Mouse (Mus musculus): ENCODE data around the gene Prdm16. TPM values are rescaled to one million over a fixed set of nuclear protein-coding genes. Genes with fewer than 3 reads are reported as not detected.

Gene Prdm16
- polyA plus RNA-seq, 1 experiment from 2014 or later = 115 TPM

DNA sequence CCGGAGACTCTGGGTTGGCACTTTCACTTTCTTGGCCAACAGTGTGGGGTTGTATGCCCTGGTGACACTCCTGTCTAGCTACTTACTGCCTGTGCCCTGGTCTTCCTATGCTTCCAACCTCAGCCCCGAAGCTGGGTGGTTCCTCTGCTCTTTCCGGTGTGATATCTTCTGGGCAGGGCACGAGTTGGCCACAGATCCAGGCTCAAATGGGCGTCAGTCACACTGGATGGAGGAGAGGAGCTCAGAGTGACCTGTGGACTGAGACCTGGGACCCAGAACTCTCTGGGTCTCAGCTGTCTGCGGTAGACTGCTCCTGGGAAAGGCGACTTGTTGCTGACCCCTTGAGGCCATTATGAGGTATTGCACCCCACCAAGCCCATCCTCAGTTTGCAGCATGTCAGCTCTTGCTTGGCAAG is 335.2 kb downstream of the Prdm16 start, which contains the start of gene Arhgef16:
Gene Arhgef16, minus strand, starts transcription at position 211 of the 416 bp plus-strand sequence.
- WGBS = 21% methylated on average over 7 of the region's 7 CpGs
- H3K9ac ChIP-seq (replicated peaks) = 0 out of 2 replicates have a peak within 1 kb of the TSS, but pooled peaks have one; percentile 12
- no peak within 1 kb of the TSS for H3K4me3 ChIP-seq (replicated peaks)
- no peak for ATAC-seq (ENCODE audit: insufficient number of reproducible peaks, insufficient read depth, low FRiP score, low TSS enrichment, low read depth)
- H3K4me1 ChIP-seq (replicated peaks) = peaks cover 24% of the 10 kb centered on the region
- no peaks in the 10 kb centered on the region for H3K9me3 ChIP-seq
- no peak within 1 kb of the TSS for H3K27ac ChIP-seq
- H3K4me2 ChIP-seq = no peak within 1 kb of the TSS
- peaks cover 47% of the 10 kb centered on the region for H3K27me3 ChIP-seq
- no peaks in the 10 kb centered on the region for H3K36me3 ChIP-seq

DNA sequence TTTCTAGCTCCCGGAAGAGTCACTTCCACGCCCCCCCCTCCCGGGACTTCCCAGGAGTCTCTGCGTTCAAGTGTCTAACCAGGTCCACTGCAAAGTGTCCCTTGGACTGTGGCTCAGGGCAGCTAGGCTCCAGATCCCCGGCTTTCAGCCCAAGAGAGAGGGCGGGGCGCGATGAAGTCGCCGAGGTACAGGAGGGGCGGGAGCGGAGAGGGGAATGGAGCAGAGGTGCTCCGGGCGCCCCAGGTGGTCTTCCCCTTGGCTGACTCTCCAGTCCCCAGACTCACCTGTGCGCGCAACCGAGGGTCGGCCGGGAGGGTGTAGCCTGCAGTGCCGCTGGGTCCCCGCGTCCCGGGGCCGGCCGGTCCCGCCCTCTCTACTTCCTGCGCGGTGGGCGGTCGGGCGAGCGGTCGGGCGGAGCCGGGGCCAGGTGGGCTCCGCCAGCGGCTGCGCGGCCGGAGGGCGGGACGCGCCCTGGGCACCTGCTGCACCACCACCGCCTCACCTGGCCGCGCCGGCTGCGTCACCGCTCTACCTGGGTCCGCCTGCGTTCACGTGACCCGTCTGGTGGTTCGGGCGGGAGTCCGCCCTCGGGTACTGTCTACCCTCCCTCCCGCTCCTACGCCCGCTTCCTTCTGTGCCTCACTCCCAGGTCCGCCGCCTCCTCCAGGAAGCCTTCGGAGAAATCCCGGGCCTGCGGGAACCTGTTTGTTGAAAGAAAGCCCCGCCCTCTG is 337.0 kb downstream of the Prdm16 start:
- peak overlapping the region; percentile 96 for H3K4me2 ChIP-seq
- WGBS = under 1% methylated on average over 65 of the region's 66 CpGs
- H3K4me1 ChIP-seq (replicated peaks) = peaks cover 24% of the 10 kb centered on the region
- H3K9ac ChIP-seq (replicated peaks) = peak overlapping the region; percentile 55
- H3K9me3 ChIP-seq = no peaks in the 10 kb centered on the region
- ATAC-seq (ENCODE audit: insufficient number of reproducible peaks, insufficient read depth, low FRiP score, low TSS enrichment, low read depth) = peak; percentile 57
- H3K27me3 ChIP-seq = peaks cover 47% of the 10 kb centered on the region
- peak overlapping the region; percentile 58 for H3K4me3 ChIP-seq (replicated peaks)
- no peaks in the 10 kb centered on the region for H3K36me3 ChIP-seq
- H3K27ac ChIP-seq = no peak overlapping the region

DNA sequence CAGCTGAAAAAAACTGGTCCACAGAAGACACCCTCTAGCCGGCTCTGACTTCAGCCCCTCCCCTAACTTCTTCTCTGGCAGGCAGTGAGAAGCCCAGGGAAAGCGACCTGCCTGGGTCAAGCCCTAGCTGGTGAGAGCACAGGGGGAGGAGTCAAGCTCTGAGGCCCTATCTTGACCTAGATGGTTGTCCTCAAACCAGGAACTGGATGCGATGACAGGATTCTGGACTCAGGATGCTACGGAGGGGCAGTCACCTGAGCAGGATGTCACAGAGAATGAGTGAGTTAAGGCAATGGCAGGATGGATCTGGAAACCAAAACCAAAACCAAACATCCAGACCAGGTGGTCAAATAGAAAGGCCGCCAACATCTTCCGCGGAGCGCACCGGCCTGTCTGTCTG is 338.9 kb downstream of the Prdm16 start:
- peaks cover 46% of the 10 kb centered on the region for H3K27me3 ChIP-seq
- H3K4me2 ChIP-seq = no peak overlapping the region
- H3K36me3 ChIP-seq = no peaks in the 10 kb centered on the region
- no peaks in the 10 kb centered on the region for H3K9me3 ChIP-seq
- peaks cover 44% of the 10 kb centered on the region for H3K4me1 ChIP-seq (replicated peaks)
- H3K27ac ChIP-seq = no peak overlapping the region
- ATAC-seq (ENCODE audit: insufficient number of reproducible peaks, insufficient read depth, low FRiP score, low TSS enrichment, low read depth) = no peak
- no peak overlapping the region for H3K4me3 ChIP-seq (replicated peaks)
- no peak overlapping the region for H3K9ac ChIP-seq (replicated peaks)
- WGBS = 34% methylated on average over 9 of the region's 9 CpGs

DNA sequence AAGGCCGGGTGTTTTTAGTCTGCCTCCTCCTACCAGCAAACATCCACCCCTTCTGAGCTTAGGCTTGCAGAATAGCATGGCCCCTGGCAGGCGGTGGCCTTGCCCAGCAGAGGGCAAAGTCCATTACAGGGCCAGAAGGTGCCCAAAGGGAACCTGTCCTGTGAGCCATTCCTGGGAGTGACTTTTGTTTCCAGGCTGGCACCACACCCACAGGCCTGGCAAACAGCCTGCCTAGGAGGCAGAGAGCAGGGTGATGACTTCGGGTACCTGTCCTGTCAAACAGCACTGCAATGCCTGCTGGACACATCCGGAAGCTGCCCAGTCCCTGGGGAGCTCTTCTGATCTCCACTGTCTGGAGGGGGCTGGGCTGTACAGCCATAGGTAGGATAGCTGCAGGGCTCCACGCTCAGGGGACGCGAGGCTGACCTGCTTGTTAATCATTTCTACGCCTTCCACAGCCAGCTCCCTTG is 342.4 kb downstream of the Prdm16 start:
- WGBS = 19% methylated on average over 8 of the region's 8 CpGs
- Histone ChIP-seq H3K36me3 (no peaks in the 10 kb centered on the region), H3K9ac (replicated peaks) (peak overlapping the region; percentile 37; the same call in 1 of the 2 replicates), H3K27me3 (peaks cover 20% of the 10 kb centered on the region), H3K9me3 (no peaks in the 10 kb centered on the region), H3K4me1 (replicated peaks) (peaks cover 34% of the 10 kb centered on the region), H3K27ac (no peak overlapping the region), H3K4me2 (no peak overlapping the region), H3K4me3 (replicated peaks) (no peak overlapping the region)
- no peak for ATAC-seq (ENCODE audit: insufficient number of reproducible peaks, insufficient read depth, low FRiP score, low TSS enrichment, low read depth)

DNA sequence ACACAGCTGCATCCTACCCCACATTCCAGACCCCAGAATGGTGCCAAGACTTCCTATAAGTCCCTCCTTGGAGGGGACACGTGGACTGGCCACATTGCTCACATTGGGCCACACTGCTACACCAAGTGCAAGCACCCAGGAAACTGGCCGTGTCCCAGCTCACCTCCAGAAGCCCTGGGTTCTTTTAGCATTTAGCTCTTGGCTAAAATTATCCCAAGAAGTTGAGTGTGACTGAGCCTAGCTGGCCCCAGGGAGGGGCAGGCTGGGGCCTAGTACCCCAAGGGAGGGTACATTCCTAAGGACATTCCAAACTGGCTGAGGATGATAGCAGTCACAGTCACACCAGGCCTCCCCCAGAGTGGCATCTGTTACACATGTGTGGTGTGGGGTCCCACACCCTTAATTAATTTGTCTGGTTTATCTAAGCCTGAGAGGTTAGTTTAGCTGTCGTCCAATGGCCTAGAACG is 342.9 kb downstream of the Prdm16 start:
- WGBS = 38% methylated on average over 4 of the region's 4 CpGs
- Histone ChIP-seq H3K36me3 (no peaks in the 10 kb centered on the region), H3K4me2 (no peak overlapping the region), H3K9ac (replicated peaks) (no peak overlapping the region), H3K9me3 (no peaks in the 10 kb centered on the region), H3K27ac (no peak overlapping the region), H3K27me3 (peaks cover 15% of the 10 kb centered on the region), H3K4me3 (replicated peaks) (no peak overlapping the region), H3K4me1 (replicated peaks) (peaks cover 33% of the 10 kb centered on the region)
- no peak for ATAC-seq (ENCODE audit: insufficient number of reproducible peaks, insufficient read depth, low FRiP score, low TSS enrichment, low read depth)

DNA sequence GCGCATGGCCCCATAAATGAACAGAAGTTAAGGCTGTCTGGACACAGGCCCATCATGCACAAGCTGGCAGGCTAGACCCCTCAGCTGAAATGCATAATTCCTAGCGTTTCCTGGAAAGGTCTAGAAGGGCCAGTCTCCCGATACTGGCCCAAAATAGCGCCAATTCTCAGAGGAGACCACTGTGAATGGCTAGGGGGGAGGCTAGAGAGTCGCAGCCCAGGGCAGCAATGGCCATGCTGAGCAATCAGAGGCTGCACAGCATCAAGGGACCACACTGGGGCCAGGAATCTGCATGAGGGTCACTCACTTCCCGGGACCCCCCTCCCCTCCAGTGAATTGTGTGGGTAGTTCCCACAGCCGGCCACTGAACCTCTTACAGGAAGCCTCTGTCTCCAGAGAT is 353.0 kb downstream of the Prdm16 start:
- 0 out of 2 replicates have a peak, but pooled peaks cover 6% of the 10 kb centered on the region for H3K4me1 ChIP-seq (replicated peaks)
- no peak overlapping the region for H3K9ac ChIP-seq (replicated peaks)
- H3K36me3 ChIP-seq = no peaks in the 10 kb centered on the region
- 78% methylated on average over 7 of the region's 7 CpGs for WGBS
- H3K27me3 ChIP-seq = no peaks in the 10 kb centered on the region
- H3K4me2 ChIP-seq = no peak overlapping the region
- no peak for ATAC-seq (ENCODE audit: insufficient number of reproducible peaks, insufficient read depth, low FRiP score, low TSS enrichment, low read depth)
- no peaks in the 10 kb centered on the region for H3K9me3 ChIP-seq
- H3K4me3 ChIP-seq (replicated peaks) = no peak overlapping the region
- H3K27ac ChIP-seq = no peak overlapping the region

DNA sequence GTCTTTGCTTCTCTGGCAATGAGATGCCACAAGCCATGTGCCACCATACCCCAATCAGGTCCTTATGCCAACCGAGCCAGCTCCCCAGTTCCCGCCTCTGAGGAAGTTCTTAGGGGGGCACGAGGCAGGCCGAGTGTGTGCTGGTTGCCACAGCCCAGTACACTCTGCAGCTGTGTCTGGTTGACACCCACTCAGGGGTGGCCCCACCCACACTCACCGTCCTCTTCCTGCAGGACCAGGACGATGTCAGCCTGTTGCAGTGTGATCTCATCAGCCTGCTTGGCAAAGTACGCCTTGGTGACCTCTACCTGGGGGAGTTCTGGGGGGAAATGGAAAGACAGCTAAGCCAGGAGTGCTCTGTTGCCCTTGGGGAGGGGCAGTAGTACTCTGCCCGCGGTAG is 357.2 kb downstream of the Prdm16 start:
- no peaks in the 10 kb centered on the region for H3K27me3 ChIP-seq
- peaks cover 28% of the 10 kb centered on the region for H3K36me3 ChIP-seq
- no peak overlapping the region for H3K4me2 ChIP-seq
- 0 out of 2 replicates have a peak, but pooled peaks cover 6% of the 10 kb centered on the region for H3K4me1 ChIP-seq (replicated peaks)
- no peak for ATAC-seq (ENCODE audit: insufficient number of reproducible peaks, insufficient read depth, low FRiP score, low TSS enrichment, low read depth)
- H3K9ac ChIP-seq (replicated peaks) = no peak overlapping the region
- no peak overlapping the region for H3K4me3 ChIP-seq (replicated peaks)
- WGBS = 83% methylated on average over 9 of the region's 9 CpGs
- no peaks in the 10 kb centered on the region for H3K9me3 ChIP-seq
- H3K27ac ChIP-seq = no peak overlapping the region

DNA sequence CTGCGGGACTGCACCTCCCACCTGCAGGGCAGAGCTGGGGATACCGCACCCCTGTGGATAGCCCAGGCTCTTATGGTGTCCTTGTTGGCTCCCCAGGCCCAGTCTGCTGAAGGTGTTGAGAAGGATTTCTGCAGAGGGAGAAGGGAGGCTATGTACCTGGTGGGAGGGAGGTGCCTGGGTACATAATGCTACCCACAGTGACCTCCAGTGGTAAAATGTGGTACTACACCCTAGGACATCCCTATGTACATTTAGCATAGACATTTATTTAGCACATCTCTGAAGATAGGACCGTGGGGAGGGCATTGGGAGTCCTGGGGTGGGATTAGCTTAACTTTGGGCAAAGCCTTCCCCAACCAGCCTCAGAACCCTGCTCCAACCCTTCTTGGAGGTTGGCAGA is 363.7 kb downstream of the Prdm16 start:
- H3K4me3 ChIP-seq (replicated peaks) = no peak overlapping the region
- no peaks in the 10 kb centered on the region for H3K4me1 ChIP-seq (replicated peaks)
- peaks cover 83% of the 10 kb centered on the region for H3K36me3 ChIP-seq
- WGBS = 54% methylated on average over 3 of the region's 3 CpGs
- H3K4me2 ChIP-seq = no peak overlapping the region
- no peak overlapping the region for H3K9ac ChIP-seq (replicated peaks)
- no peak overlapping the region for H3K27ac ChIP-seq
- ATAC-seq (ENCODE audit: insufficient number of reproducible peaks, insufficient read depth, low FRiP score, low TSS enrichment, low read depth) = 0 out of 2 replicates have a peak, but pooled peaks have one; percentile 32
- no peaks in the 10 kb centered on the region for H3K9me3 ChIP-seq
- no peaks in the 10 kb centered on the region for H3K27me3 ChIP-seq

DNA sequence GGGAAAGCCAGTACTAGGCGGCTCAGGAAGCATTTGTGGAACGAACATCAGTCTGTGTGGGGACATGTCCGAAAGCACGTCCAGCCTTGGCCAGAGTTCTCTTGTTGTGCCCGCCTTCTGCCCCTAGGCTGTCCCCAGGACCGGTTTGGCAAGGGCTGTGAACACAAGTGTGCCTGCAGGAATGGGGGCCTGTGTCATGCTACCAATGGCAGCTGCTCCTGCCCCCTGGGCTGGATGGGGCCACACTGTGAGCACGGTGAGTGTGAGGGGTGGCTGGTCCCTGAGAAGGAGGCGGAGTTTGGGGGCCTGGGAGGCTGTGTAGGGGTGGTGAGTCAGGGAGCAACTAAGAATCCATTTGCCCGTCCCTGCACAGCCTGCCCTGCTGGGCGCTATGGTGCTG is 367.2 kb downstream of the Prdm16 start:
- Histone ChIP-seq H3K36me3 (peaks cover 91% of the 10 kb centered on the region), H3K27ac (0 out of 2 replicates have a peak overlapping the region, but pooled peaks have one; percentile 13), H3K9ac (replicated peaks) (no peak overlapping the region), H3K27me3 (no peaks in the 10 kb centered on the region), H3K4me2 (no peak overlapping the region), H3K4me3 (replicated peaks) (no peak overlapping the region), H3K9me3 (no peaks in the 10 kb centered on the region), H3K4me1 (replicated peaks) (no peaks in the 10 kb centered on the region)
- ATAC-seq (ENCODE audit: insufficient number of reproducible peaks, insufficient read depth, low FRiP score, low TSS enrichment, low read depth) = no peak
- WGBS = 55% methylated on average over 10 of the region's 10 CpGs

DNA sequence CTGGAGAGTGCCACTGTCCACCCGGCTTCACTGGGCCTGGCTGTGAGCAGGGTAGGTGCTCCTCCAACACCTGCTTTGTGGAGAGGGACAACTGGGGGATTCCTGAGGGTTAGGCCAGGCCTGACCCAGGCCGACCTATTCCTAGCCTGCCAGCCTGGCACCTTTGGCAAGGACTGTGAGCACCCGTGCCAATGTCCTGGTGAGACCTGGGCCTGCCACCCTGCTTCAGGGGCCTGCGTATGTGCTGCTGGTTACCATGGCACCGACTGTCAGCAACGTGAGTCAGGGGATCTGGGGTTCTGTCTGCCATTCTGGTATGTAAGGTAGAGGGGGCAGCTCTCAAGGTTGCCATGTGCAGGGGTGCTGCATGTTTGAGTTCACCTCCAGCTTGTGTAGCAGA is 369.2 kb downstream of the Prdm16 start:
- 80% methylated on average over 6 of the region's 6 CpGs for WGBS

More for the DNA sequence above, 369.2 kb downstream of the Prdm16 start:
- Histone ChIP-seq H3K4me1 (replicated peaks) (no peaks in the 10 kb centered on the region), H3K27me3 (no peaks in the 10 kb centered on the region), H3K36me3 (peaks cover 97% of the 10 kb centered on the region), H3K9me3 (peaks cover 10% of the 10 kb centered on the region; the same call in 1 of the 2 replicates), H3K4me3 (replicated peaks) (no peak overlapping the region), H3K27ac (no peak overlapping the region), H3K9ac (replicated peaks) (no peak overlapping the region; the same call in 1 of the 2 replicates), H3K4me2 (no peak overlapping the region)
- no peak for ATAC-seq (ENCODE audit: insufficient number of reproducible peaks, insufficient read depth, low FRiP score, low TSS enrichment, low read depth)
